Mouse (Mus musculus) erythroid progenitor cell, adult 5-6 weeks (primary cell): Measurements from ENCODE around the gene Nrn1l. TPM values are rescaled to one million over a fixed set of nuclear protein-coding genes. Genes with fewer than 3 reads are reported as not detected.

Experiments
- ATAC-seq: replicated peaks from 2 replicates; pipeline ENCODE4 v1.8.0; 2016; ENCODE audit warnings: moderate number of reproducible peaks, mild to moderate bottlenecking, moderate TSS enrichment, inconsistent platforms; ENCODE audit not compliant: poor library complexity, low FRiP score, severe bottlenecking
- total RNA-seq, 2 experiments: library from RNA; stranded (forward) in 1 of 2; stranded (reverse) in 1 of 2; fragments of 150-400 nt in 1 of 2; fragments of 186-747, 209-891 nt in 1 of 2; gene quantifications; 2 replicates each; pipeline versions ENCODE4 v1.2.3 to v1.2.4; 2015 to 2017; ENCODE audit warnings: low replicate concordance in 2 of 2

Nrn1l gene
- total RNA-seq, 2 experiments from 2014 or later: not detected

- ATAC-seq: no peak
Measured at GRCm38 (mm10) chr8:105942542-105942941, 49.2 kb downstream of the Nrn1l start.

GRCm38 (mm10) chr8:105943321-105943739 is 50.0 kb downstream of the Nrn1l start, which contains the start of gene Lcat:
Gene Lcat, minus strand, starts transcription at chr8:105943382.
- ATAC-seq: no peak

Other genes with a start within 250 kb of the Nrn1l start
- 4.7 and 5.4 TPM in 2 replicates for gene Carmil2, start 207.3 kb upstream of the Nrn1l start, total RNA-seq (2015; ENCODE audit: low replicate concordance)
- gene Carmil2, start 207.3 kb upstream of the Nrn1l start, total RNA-seq (2017; ENCODE audit: low replicate concordance): 4.2 and 7.0 TPM in 2 replicates
- gene Acd, start 192.5 kb upstream of the Nrn1l start, total RNA-seq (2015; ENCODE audit: low replicate concordance): 10.9 and 22.0 TPM in 2 replicates
- gene Acd, start 192.5 kb upstream of the Nrn1l start, total RNA-seq (2017; ENCODE audit: low replicate concordance): 1.7 and 9.7 TPM in 2 replicates
- gene Pard6a, start 192.4 kb upstream of the Nrn1l start, total RNA-seq (2015; ENCODE audit: low replicate concordance): 1.7 and 3.6 TPM in 2 replicates
- gene Pard6a, start 192.4 kb upstream of the Nrn1l start, total RNA-seq (2017; ENCODE audit: low replicate concordance): 2.7 TPM in 1 of 2 replicates, not detected in the other
- gene 4933405L10Rik, start 185.9 kb upstream of the Nrn1l start, total RNA-seq (2015; ENCODE audit: low replicate concordance): not detected in 2 replicates
- not detected in 2 replicates for gene 4933405L10Rik, start 185.9 kb upstream of the Nrn1l start, total RNA-seq (2017; ENCODE audit: low replicate concordance)
- gene Enkd1, start 185.4 kb upstream of the Nrn1l start, total RNA-seq (2015; ENCODE audit: low replicate concordance): 2.9 and 5.4 TPM in 2 replicates
- 0.15 and 3.7 TPM in 2 replicates for gene Enkd1, start 185.4 kb upstream of the Nrn1l start, total RNA-seq (2017; ENCODE audit: low replicate concordance)
- not detected in 2 replicates for gene Gfod2, start 134.9 kb upstream of the Nrn1l start, total RNA-seq (2015; ENCODE audit: low replicate concordance)
- gene Gfod2, start 134.9 kb upstream of the Nrn1l start, total RNA-seq (2017; ENCODE audit: low replicate concordance): 0.51 TPM in 1 of 2 replicates, not detected in the other
- 306 and 341 TPM in 2 replicates for gene Ranbp10, start 66.2 kb upstream of the Nrn1l start, total RNA-seq (2015; ENCODE audit: low replicate concordance)
- gene Ranbp10, start 66.2 kb upstream of the Nrn1l start, total RNA-seq (2017; ENCODE audit: low replicate concordance): 296 and 297 TPM in 2 replicates
- 2.9 TPM in 1 of 2 replicates, not detected in the other for gene Tsnaxip1, start 65.8 kb upstream of the Nrn1l start, total RNA-seq (2015; ENCODE audit: low replicate concordance)
- gene Tsnaxip1, start 65.8 kb upstream of the Nrn1l start, total RNA-seq (2017; ENCODE audit: low replicate concordance): 1.4 TPM in 1 of 2 replicates, not detected in the other
- 57.0 and 57.3 TPM in 2 replicates for gene Cenpt, start 40.3 kb upstream of the Nrn1l start, total RNA-seq (2015; ENCODE audit: low replicate concordance)
- gene Cenpt, start 40.3 kb upstream of the Nrn1l start, total RNA-seq (2017; ENCODE audit: low replicate concordance): 55.2 and 94.3 TPM in 2 replicates
- gene Thap11, start 38.4 kb upstream of the Nrn1l start, total RNA-seq (2015; ENCODE audit: low replicate concordance): 9.6 and 22.0 TPM in 2 replicates
- 11.0 and 18.6 TPM in 2 replicates for gene Thap11, start 38.4 kb upstream of the Nrn1l start, total RNA-seq (2017; ENCODE audit: low replicate concordance)
- gene Nutf2, start 33.0 kb upstream of the Nrn1l start, total RNA-seq (2015; ENCODE audit: low replicate concordance): 57.8 and 102 TPM in 2 replicates
- gene Nutf2, start 33.0 kb upstream of the Nrn1l start, total RNA-seq (2017; ENCODE audit: low replicate concordance): 15.3 and 42.5 TPM in 2 replicates
- 12.2 and 15.9 TPM in 2 replicates for gene Edc4, start 12.7 kb upstream of the Nrn1l start, total RNA-seq (2015; ENCODE audit: low replicate concordance)
- 22.1 and 25.5 TPM in 2 replicates for gene Edc4, start 12.7 kb upstream of the Nrn1l start, total RNA-seq (2017; ENCODE audit: low replicate concordance)
- gene Pskh1, start 6.9 kb downstream of the Nrn1l start, total RNA-seq (2015; ENCODE audit: low replicate concordance): 5.4 and 8.6 TPM in 2 replicates
- 7.1 and 11.7 TPM in 2 replicates for gene Pskh1, start 6.9 kb downstream of the Nrn1l start, total RNA-seq (2017; ENCODE audit: low replicate concordance)
- gene Ctrl, start 40.3 kb downstream of the Nrn1l start, total RNA-seq (2015; ENCODE audit: low replicate concordance): not detected in 2 replicates
- gene Ctrl, start 40.3 kb downstream of the Nrn1l start, total RNA-seq (2017; ENCODE audit: low replicate concordance): not detected in 2 replicates
- 20.2 and 25.2 TPM in 2 replicates for gene Psmb10, start 44.9 kb downstream of the Nrn1l start, total RNA-seq (2015; ENCODE audit: low replicate concordance)
- gene Psmb10, start 44.9 kb downstream of the Nrn1l start, total RNA-seq (2017; ENCODE audit: low replicate concordance): 2.7 and 4.2 TPM in 2 replicates
- gene Lcat, start 49.8 kb downstream of the Nrn1l start, total RNA-seq (2015; ENCODE audit: low replicate concordance): not detected in 2 replicates
- gene Lcat, start 49.8 kb downstream of the Nrn1l start, total RNA-seq (2017; ENCODE audit: low replicate concordance): 2.4 TPM in 1 of 2 replicates, not detected in the other
- 2.5 and 3.4 TPM in 2 replicates for gene Slc12a4, start 72.5 kb downstream of the Nrn1l start, total RNA-seq (2015; ENCODE audit: low replicate concordance)
- 4.0 and 13.7 TPM in 2 replicates for gene Slc12a4, start 72.5 kb downstream of the Nrn1l start, total RNA-seq (2017; ENCODE audit: low replicate concordance)
- gene Dpep3, start 85.9 kb downstream of the Nrn1l start, total RNA-seq (2015; ENCODE audit: low replicate concordance): not detected in 2 replicates
- not detected in 2 replicates for gene Dpep3, start 85.9 kb downstream of the Nrn1l start, total RNA-seq (2017; ENCODE audit: low replicate concordance)
- gene Dus2, start 97.8 kb downstream of the Nrn1l start, total RNA-seq (2015; ENCODE audit: low replicate concordance): 0.72 and 6.7 TPM in 2 replicates
- gene Dus2, start 97.8 kb downstream of the Nrn1l start, total RNA-seq (2017; ENCODE audit: low replicate concordance): 6.3 and 14.4 TPM in 2 replicates
- not detected in 2 replicates for gene Dpep2nb, start 112.4 kb downstream of the Nrn1l start, total RNA-seq (2015; ENCODE audit: low replicate concordance)
- gene Dpep2nb, start 112.4 kb downstream of the Nrn1l start, total RNA-seq (2017; ENCODE audit: low replicate concordance): not detected in 2 replicates
- gene Ddx28, start 118.3 kb downstream of the Nrn1l start, total RNA-seq (2015; ENCODE audit: low replicate concordance): 1.8 and 4.6 TPM in 2 replicates
- 3.2 and 5.0 TPM in 2 replicates for gene Ddx28, start 118.3 kb downstream of the Nrn1l start, total RNA-seq (2017; ENCODE audit: low replicate concordance)
- gene Nfatc3, start 165.3 kb downstream of the Nrn1l start, total RNA-seq (2015; ENCODE audit: low replicate concordance): 71.3 and 80.4 TPM in 2 replicates
- gene Nfatc3, start 165.3 kb downstream of the Nrn1l start, total RNA-seq (2017; ENCODE audit: low replicate concordance): 32.7 and 37.5 TPM in 2 replicates
- gene Esrp2, start 243.4 kb downstream of the Nrn1l start, total RNA-seq (2015; ENCODE audit: low replicate concordance): not detected in 2 replicates
- gene Esrp2, start 243.4 kb downstream of the Nrn1l start, total RNA-seq (2017; ENCODE audit: low replicate concordance): 0.08 TPM in 1 of 2 replicates, not detected in the other